Mouse (Mus musculus): ENCODE data around the gene 9930021J03Rik.

The 9930021J03Rik gene

DNA sequence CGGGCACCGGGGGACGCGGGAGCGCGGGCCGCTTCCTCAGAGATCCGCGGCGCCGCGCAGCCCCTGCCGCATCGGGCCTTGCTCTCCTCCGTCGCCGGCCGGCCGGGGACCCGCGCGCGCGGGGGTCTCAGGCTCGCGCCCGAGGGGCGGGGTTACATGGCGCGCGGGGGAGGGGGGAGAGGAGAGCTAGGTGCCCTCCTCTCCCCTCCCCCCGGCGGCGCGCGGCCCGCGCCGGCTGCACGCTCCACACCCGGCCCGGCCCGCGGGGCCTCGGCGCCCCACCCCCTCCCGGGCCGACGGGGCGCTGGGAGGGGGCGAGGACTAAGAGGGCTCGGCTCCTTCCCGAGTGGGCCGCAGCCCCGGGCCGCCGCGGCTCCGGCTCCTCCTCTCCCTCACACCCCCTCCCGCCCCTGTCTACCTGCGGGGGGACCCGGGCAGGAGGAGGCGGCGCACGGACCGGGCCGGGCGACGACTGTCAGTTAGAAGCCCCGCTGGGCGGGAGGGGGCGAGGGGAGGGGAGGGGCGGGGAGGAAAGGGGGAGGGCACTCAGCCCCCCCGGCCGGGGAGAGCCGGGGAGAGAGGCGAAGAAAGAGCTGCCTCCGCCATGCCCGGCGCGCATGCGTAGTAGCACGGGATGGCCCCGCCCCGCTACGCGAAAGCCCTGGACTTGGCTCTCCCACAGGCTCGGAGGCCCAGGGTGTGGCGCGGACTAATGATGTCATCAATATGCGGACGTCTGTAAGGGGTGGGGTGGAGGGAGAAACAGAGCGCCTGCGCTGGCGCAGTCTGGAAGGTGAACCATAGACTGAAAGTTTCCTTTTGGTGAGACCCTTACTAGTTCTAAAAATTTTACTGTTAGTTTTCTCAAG is at the start of gene 9930021J03Rik:
9930021J03Rik (minus strand) TSS at position 73 of the 869 bp plus-strand sequence.
- in situ Hi-C loops (cut with MboI, MseI) = no loop called here

DNA sequence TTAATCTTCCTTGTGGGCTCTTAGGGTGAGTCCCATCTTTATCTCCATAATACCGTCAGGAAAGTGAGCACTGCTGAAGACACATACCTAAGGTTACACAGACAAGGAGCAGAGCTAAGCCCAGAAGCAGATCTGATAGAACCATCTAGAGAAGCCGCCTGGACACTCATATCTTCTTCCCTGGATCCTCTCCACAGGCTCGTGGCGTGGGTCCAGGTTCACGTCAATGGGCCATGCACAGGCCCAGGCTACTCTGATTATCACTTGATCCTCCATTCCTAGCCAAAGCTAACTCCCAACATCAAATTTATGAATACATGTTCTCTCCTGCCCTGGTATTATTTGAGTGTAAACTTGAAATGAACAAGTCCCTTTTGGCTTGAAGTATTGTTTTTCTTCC is 47.9 kb upstream of the 9930021J03Rik start:
- in situ Hi-C loops (cut with MboI, MseI) = no loop called here

- in situ Hi-C loops (cut with MboI, MseI) = no loop called here
Measured at GRCm38 (mm10) chr19:29851036-29851690, 45.4 kb upstream of the 9930021J03Rik start.

DNA sequence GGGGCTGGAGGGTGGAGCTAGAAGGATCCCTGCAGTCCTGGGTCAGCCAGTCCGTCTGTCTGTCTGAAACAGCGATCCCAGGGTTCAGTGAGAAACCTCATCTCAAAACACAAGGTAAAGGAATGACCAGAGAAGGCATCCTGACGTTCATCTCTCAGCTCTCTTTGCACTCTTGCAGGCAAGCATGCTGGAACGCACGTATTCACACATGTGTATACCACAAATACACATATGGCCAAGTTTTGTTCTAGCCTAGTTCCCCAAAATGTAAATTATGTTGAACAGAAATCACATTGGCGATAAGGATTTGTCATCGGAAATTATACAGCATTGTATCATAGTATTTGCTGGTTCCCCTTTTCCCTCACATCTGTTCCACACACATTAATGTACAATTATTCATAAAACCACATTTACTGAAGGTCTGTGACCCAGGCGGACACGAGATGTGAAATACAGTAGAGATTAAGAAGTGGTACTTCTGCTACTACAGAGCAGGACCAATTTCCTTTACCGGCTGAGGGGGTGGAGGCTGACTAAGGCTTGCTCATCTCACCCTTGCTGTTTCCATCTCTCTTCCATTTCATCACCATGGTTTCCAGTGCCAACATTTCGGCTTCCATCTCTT is 44.2 kb upstream of the 9930021J03Rik start:
- in situ Hi-C loops (cut with MboI, MseI) = no loop called here

DNA sequence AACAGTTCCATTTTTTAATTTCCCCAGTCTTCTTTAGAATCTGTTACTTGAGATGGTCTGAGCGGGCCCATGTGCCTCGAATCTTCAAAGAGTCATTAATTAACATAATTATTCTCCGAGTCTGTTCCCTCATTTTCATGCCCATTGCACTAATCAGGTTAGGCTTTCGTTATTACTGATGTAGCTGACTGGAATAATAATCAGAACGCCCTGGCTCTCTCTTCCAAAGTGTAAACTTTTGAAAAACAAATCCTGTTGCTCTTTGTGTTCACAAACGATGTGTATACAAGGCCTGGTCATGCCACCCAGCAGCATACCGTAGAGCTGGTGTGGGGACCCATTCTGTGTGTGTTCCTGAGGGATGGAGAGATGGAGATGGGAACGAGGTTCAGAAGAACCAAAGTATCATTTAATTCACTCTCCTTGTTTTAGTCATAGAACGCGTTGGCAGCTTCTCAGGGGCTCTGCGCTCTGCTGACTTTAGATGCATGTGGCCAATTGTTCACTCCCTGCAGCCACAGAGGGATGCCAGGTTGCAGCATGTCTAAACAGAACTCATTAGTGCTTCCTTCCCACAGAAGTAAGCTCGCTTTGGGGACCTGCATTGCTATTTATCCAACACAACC is 38.4 kb upstream of the 9930021J03Rik start:
- in situ Hi-C loops (cut with MboI, MseI) = no loop called here

GRCm38 (mm10) chr19:29843641-29844035 is 37.8 kb upstream of the 9930021J03Rik start:
- in situ Hi-C loops (cut with MboI, MseI) = no loop called here

DNA sequence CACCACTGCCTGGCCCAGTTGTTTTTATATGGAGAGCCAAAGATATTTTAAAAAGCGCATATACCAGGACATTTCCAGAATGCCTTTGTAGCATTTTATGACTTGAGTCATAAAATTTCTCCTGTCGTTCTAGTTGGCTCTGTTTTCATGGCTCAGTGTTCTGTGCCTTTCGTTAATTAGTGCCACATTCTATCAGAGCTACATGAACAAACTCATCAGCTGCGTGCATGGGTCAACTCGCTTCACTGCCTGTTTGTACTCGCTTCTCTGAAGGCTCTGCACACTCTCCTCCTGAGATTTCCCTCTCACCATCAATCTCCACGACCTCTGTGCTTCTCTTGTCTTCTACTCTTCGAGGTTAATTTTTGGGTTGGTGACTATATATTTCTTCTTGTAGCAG is 37.2 kb upstream of the 9930021J03Rik start:
- in situ Hi-C loops (cut with MboI, MseI) = no loop called here

- in situ Hi-C loops (cut with MboI, MseI) = no loop called here
Measured at GRCm38 (mm10) chr19:29840642-29841041, 34.9 kb upstream of the 9930021J03Rik start.

GRCm38 (mm10) chr19:29838636-29839135 is 32.9 kb upstream of the 9930021J03Rik start:
- in situ Hi-C loops (cut with MboI, MseI) = no loop called here

- in situ Hi-C loops (cut with MboI, MseI) = no loop called here
Measured at GRCm38 (mm10) chr19:29838171-29838570, 32.4 kb upstream of the 9930021J03Rik start.

DNA sequence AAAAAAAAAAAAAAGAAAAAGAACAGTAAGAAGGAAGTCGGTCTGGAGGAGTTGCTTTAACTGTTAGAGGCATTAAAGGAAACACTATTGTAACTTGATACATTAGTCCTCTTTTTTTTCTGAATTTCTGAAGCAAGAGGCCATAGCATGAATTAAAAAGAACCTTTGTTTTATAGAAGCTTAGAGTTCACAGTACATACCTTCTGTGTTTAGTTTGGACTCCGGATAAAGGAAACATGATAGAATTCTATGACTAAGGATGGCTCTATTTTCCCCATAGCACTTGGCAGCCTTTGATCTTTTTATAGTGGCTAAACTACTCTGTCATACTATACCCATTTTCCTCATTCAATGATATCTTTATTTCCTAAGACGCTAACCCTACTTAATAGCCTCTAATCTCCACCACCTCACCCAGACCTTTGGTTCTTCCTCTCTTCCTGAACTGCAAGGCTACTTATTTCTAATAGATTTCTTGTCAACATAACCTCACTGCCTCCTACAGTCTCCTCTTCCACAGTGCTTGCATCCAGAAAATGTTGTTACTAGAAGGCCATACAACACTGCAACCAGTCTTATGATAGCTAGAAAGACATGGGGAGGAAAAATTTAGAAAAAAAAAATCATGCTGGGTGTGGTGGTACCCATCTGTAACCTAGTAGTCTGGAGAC is 29.7 kb upstream of the 9930021J03Rik start:
- in situ Hi-C loops (cut with MboI, MseI) = no loop called here

GRCm38 (mm10) chr19:29830911-29831310 is 25.1 kb upstream of the 9930021J03Rik start:
- in situ Hi-C loops (cut with MboI, MseI) = loop anchor here (5.0 kb wide), 2 partner anchors 126 to 151 kb away; no protein-coding TSS in a partner anchor

GRCm38 (mm10) chr19:29828558-29828957 is 22.8 kb upstream of the 9930021J03Rik start:
- in situ Hi-C loops (cut with MboI, MseI) = loop anchor here in 1 of 2 experiments (10.0 kb wide), 1 partner anchor 226 kb away; no protein-coding TSS in a partner anchor

- in situ Hi-C loops (cut with MboI, MseI) = loop anchor here in 1 of 2 experiments (10.0 kb wide), 1 partner anchor 228 kb away; no protein-coding TSS in a partner anchor
Measured at GRCm38 (mm10) chr19:29826686-29827085, 20.9 kb upstream of the 9930021J03Rik start.

DNA sequence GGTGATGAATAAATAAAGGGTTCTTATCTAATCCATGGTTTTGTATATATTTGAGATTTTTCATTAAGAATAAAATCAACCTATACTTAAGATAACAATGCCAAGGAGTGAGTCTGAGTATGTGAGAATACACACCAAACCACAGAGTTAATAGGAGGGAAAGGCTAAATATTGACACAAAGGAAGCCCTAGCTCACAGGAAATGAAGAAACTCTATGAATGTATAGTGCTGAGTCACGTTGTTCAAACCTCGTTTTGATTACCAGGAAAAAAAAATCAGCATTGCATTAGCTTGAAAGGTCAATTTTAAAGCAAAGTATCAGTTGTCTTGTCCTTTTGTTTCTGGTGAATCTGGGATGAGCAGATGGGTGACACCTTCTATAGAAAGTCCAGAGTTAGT is 19.2 kb upstream of the 9930021J03Rik start:
- in situ Hi-C loops (cut with MboI, MseI) = loop anchor here in 1 of 2 experiments (10.0 kb wide), 1 partner anchor 230 kb away; no protein-coding TSS in a partner anchor

DNA sequence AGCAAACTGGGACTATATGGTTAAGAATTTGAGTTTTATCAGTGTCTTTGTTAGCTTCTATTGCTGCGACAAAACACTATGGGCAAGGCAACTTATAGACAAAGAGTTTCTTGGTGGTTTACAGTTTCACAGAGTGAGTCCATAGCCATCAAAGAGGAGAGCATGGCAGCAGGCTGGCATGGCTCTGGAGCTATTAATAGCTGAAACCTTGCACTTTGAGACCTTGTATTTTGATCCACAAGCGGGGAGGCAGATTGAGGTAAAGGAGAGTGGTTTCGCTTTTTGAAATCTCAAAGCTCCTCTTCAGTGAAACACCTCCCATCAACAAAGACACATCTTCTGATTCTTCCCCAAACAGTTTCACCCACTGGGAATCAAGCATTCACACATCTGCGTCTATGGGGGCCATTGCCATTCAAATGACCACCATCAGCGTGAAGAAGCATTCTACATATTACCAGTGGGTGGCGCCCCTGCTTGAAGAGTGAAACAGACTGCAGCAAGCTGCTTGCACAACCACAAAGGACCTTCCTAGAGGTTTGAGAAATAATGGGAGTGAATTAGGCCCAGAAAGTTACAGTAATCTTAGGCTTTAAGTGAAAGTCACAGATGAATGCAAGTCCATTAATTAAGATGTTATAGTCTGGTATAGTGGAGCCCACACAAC is 18.4 kb upstream of the 9930021J03Rik start:
- in situ Hi-C loops (cut with MboI, MseI) = loop anchor here (5.0 to 10.0 kb wide), 4 partner anchors 153 to 383 kb away; no protein-coding TSS in a partner anchor

- in situ Hi-C loops (cut with MboI, MseI) = loop anchor here (5.0 to 10.0 kb wide), 4 partner anchors 154 to 384 kb away; no protein-coding TSS in a partner anchor
Measured at GRCm38 (mm10) chr19:29823456-29824010, 17.7 kb upstream of the 9930021J03Rik start.

GRCm38 (mm10) chr19:29820966-29821365 is 15.2 kb upstream of the 9930021J03Rik start:
- in situ Hi-C loops (cut with MboI, MseI) = loop anchor here (5.0 to 10.0 kb wide), 4 partner anchors 156 to 386 kb away; no protein-coding TSS in a partner anchor

Data from T-helper 17 cell (primary cell).